Mouse (Mus musculus): Measurements from ENCODE around the gene Faf1. TPM values are rescaled to one million over a fixed set of nuclear protein-coding genes. Genes with fewer than 3 reads are reported as not detected.

Gene Faf1
- polyA plus RNA-seq, 1 experiment from 2014 or later = 14.5 TPM

DNA sequence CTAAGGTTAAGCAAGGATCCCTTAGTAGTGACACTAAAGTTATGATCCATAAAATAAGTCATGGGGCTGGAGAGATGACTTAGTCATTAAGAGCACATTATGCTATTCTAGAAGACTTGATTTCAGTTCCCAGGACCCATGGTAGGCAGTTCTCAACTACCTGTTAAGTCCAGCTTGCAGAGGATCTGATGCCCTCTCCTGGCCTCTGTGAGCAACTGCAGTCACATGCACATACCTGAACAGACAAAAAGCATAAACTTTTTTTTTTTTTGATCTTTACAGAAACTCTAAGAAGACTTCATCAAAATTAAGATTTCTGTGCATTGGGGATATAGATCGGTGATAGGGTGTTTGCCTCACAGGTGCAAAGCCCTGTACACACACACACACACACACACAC, 254.1 kb downstream of the Faf1 start:
- H3K9ac ChIP-seq = no peak overlapping the region
- no peaks in the 10 kb centered on the region for H3K9me3 ChIP-seq (replicated peaks)
- H3K4me3 ChIP-seq (replicated peaks) = no peak overlapping the region
- H3K27me3 ChIP-seq = no peaks in the 10 kb centered on the region
- H3K4me1 ChIP-seq (replicated peaks) = no peaks in the 10 kb centered on the region
- no peak overlapping the region for H3K4me2 ChIP-seq
- ATAC-seq (ENCODE audit: insufficient read depth) = no peak
- H3K27ac ChIP-seq (replicated peaks) = no peak overlapping the region
- WGBS (ENCODE audit: insufficient replicate concordance) = 100% methylated on average over 1 of the region's 1 CpGs
- H3K36me3 ChIP-seq (replicated peaks) = no peaks in the 10 kb centered on the region

DNA sequence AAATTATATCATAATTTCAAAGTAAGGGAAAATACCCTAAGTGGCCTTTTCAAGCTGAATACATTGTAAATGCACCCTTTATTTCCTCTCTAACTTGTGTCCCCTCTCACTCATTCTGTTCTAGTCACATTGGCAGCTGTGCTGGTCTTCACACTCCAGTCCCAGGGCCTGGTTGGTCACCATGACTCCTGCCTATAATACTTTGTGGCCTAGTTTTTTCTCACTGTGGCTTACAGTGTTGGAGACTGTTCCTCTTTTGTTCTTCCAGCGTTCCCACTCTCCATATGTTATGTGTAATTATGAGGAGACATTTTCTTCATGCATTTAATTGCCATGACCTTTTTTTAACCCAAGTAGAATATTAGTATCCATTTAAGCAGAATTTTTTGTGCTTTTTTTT, 254.5 kb downstream of the Faf1 start:
- Histone ChIP-seq H3K9ac (no peak overlapping the region), H3K36me3 (replicated peaks) (0 out of 2 replicates have a peak, but pooled peaks cover 3% of the 10 kb centered on the region), H3K9me3 (replicated peaks) (no peaks in the 10 kb centered on the region), H3K4me2 (no peak overlapping the region), H3K27ac (replicated peaks) (no peak overlapping the region), H3K4me3 (replicated peaks) (no peak overlapping the region), H3K27me3 (no peaks in the 10 kb centered on the region), H3K4me1 (replicated peaks) (no peaks in the 10 kb centered on the region)
- 80% methylated on average over 1 of the region's 1 CpGs for WGBS (ENCODE audit: insufficient replicate concordance)
- ATAC-seq (ENCODE audit: insufficient read depth) = no peak

DNA sequence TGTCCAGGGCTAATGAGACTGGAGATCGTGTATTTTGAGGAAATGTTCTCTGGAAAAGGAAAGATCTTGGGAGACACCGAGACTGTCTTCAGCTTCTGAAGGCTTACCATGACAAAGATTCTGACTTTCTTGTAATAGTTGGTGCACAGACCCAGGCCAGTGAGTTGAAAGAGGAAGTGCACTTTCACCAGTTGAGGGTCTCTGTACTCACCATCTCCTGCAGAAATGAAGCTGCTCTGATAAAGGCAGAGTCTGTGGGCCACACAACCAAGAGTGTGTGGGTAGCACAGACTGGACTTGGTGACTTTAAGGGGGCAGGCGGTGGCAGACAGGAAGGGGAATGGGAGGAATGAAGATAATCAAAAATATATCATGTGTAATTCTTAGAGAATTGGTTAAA, 260.2 kb downstream of the Faf1 start:
- 57% methylated on average over 3 of the region's 3 CpGs for WGBS (ENCODE audit: insufficient replicate concordance)
- H3K27ac ChIP-seq (replicated peaks) = no peak overlapping the region
- no peak overlapping the region for H3K4me3 ChIP-seq (replicated peaks)
- H3K27me3 ChIP-seq = no peaks in the 10 kb centered on the region
- H3K4me2 ChIP-seq = no peak overlapping the region
- no peaks in the 10 kb centered on the region for H3K4me1 ChIP-seq (replicated peaks)
- H3K9ac ChIP-seq = no peak overlapping the region
- 0 out of 2 replicates have a peak, but pooled peaks cover 6% of the 10 kb centered on the region for H3K36me3 ChIP-seq (replicated peaks)
- no peak for ATAC-seq (ENCODE audit: insufficient read depth)
- H3K9me3 ChIP-seq (replicated peaks) = no peaks in the 10 kb centered on the region

DNA sequence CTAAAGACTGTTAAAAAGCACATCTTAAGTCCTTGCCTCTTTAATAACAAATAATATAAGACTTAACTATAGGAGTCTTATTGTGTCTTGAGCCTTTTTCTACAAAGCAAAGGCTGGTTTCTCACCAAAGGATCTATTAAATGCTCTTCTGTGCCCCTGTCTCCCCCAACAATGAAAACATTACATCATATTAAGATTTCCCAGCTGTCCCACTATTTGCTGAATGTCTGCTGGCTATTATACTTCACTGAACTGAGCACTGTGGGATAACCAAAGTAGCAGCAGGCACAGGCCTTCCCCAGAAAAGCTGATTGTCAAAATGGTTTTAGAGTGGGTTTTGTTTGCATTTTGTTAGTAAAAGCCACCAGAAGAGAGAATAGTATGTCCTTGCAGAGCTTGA, 262.9 kb downstream of the Faf1 start:
- no peak for ATAC-seq (ENCODE audit: insufficient read depth)
- no peak overlapping the region for H3K4me3 ChIP-seq (replicated peaks)
- H3K27me3 ChIP-seq = no peaks in the 10 kb centered on the region

GRCm38 (mm10) chr4:109945554-109945953, 269.2 kb downstream of the Faf1 start:
- Histone ChIP-seq H3K36me3 (replicated peaks) (0 out of 2 replicates have a peak, but pooled peaks cover 3% of the 10 kb centered on the region), H3K4me1 (replicated peaks) (no peaks in the 10 kb centered on the region; the same call in 1 of the 2 replicates), H3K27me3 (no peaks in the 10 kb centered on the region), H3K4me3 (replicated peaks) (no peak overlapping the region), H3K9ac (no peak overlapping the region), H3K4me2 (no peak overlapping the region), H3K27ac (replicated peaks) (no peak overlapping the region), H3K9me3 (replicated peaks) (no peaks in the 10 kb centered on the region)
- ATAC-seq (ENCODE audit: insufficient read depth) = no peak
- 83% methylated on average over 1 of the region's 1 CpGs for WGBS (ENCODE audit: insufficient replicate concordance)

More for the DNA sequence above, 262.9 kb downstream of the Faf1 start:
- no peaks in the 10 kb centered on the region for H3K4me1 ChIP-seq (replicated peaks)
- no peak overlapping the region for H3K27ac ChIP-seq (replicated peaks)
- H3K4me2 ChIP-seq = no peak overlapping the region
- no peaks in the 10 kb centered on the region for H3K9me3 ChIP-seq (replicated peaks)
- 0 out of 2 replicates have a peak, but pooled peaks cover 6% of the 10 kb centered on the region for H3K36me3 ChIP-seq (replicated peaks)
- H3K9ac ChIP-seq = no peak overlapping the region

- Histone ChIP-seq H3K4me2 (no peak overlapping the region), H3K4me1 (replicated peaks) (no peaks in the 10 kb centered on the region; the same call in 1 of the 2 replicates), H3K9me3 (replicated peaks) (no peaks in the 10 kb centered on the region), H3K27me3 (no peaks in the 10 kb centered on the region), H3K27ac (replicated peaks) (no peak overlapping the region), H3K9ac (no peak overlapping the region), H3K36me3 (replicated peaks) (no peaks in the 10 kb centered on the region), H3K4me3 (replicated peaks) (no peak overlapping the region)
- ATAC-seq (ENCODE audit: insufficient read depth) = no peak
- WGBS (ENCODE audit: insufficient replicate concordance) = 83% methylated on average over 3 of the region's 3 CpGs
Observed at GRCm38 (mm10) chr4:109949307-109949706, 272.9 kb downstream of the Faf1 start.

- 69% methylated on average over 1 of the region's 1 CpGs for WGBS (ENCODE audit: insufficient replicate concordance)
Observed at GRCm38 (mm10) chr4:109953509-109953908, 277.1 kb downstream of the Faf1 start.

GRCm38 (mm10) chr4:109960201-109960935, 284.0 kb downstream of the Faf1 start:
- no peak for ATAC-seq (ENCODE audit: insufficient read depth)
- no peak overlapping the region for H3K4me3 ChIP-seq (replicated peaks)
- no peak overlapping the region for H3K9ac ChIP-seq

More at GRCm38 (mm10) chr4:109953509-109953908, 277.1 kb downstream of the Faf1 start:
- Histone ChIP-seq H3K36me3 (replicated peaks) (no peaks in the 10 kb centered on the region), H3K9me3 (replicated peaks) (no peaks in the 10 kb centered on the region), H3K4me1 (replicated peaks) (no peaks in the 10 kb centered on the region; the same call in 1 of the 2 replicates), H3K9ac (no peak overlapping the region), H3K27ac (replicated peaks) (no peak overlapping the region), H3K27me3 (no peaks in the 10 kb centered on the region), H3K4me3 (replicated peaks) (no peak overlapping the region), H3K4me2 (no peak overlapping the region)
- no peak for ATAC-seq (ENCODE audit: insufficient read depth)

GRCm38 (mm10) chr4:109963570-109964279, 287.3 kb downstream of the Faf1 start:
- WGBS (ENCODE audit: insufficient replicate concordance) = 54% methylated on average over 5 of the region's 5 CpGs
- no peak for ATAC-seq (ENCODE audit: insufficient read depth)
- Histone ChIP-seq H3K27ac (replicated peaks) (no peak overlapping the region), H3K9me3 (replicated peaks) (no peaks in the 10 kb centered on the region), H3K36me3 (replicated peaks) (peaks cover 13% of the 10 kb centered on the region), H3K4me2 (no peak overlapping the region), H3K9ac (no peak overlapping the region), H3K27me3 (no peaks in the 10 kb centered on the region), H3K4me3 (replicated peaks) (no peak overlapping the region), H3K4me1 (replicated peaks) (no peaks in the 10 kb centered on the region)

More at GRCm38 (mm10) chr4:109960201-109960935, 284.0 kb downstream of the Faf1 start:
- H3K27me3 ChIP-seq = no peaks in the 10 kb centered on the region
- peaks cover 13% of the 10 kb centered on the region for H3K36me3 ChIP-seq (replicated peaks)
- WGBS (ENCODE audit: insufficient replicate concordance) = 63% methylated on average over 5 of the region's 5 CpGs
- H3K27ac ChIP-seq (replicated peaks) = no peak overlapping the region
- H3K4me1 ChIP-seq (replicated peaks) = no peaks in the 10 kb centered on the region
- no peaks in the 10 kb centered on the region for H3K9me3 ChIP-seq (replicated peaks)
- H3K4me2 ChIP-seq = no peak overlapping the region

- no peaks in the 10 kb centered on the region for H3K9me3 ChIP-seq (replicated peaks)
- H3K4me3 ChIP-seq (replicated peaks) = no peak overlapping the region
- no peak for ATAC-seq (ENCODE audit: insufficient read depth)
- 71% methylated on average over 5 of the region's 5 CpGs for WGBS (ENCODE audit: insufficient replicate concordance)
- no peaks in the 10 kb centered on the region for H3K36me3 ChIP-seq (replicated peaks)
- H3K4me1 ChIP-seq (replicated peaks) = no peaks in the 10 kb centered on the region
- H3K27ac ChIP-seq (replicated peaks) = no peak overlapping the region
- no peak overlapping the region for H3K9ac ChIP-seq
- no peak overlapping the region for H3K4me2 ChIP-seq
- peaks cover 51% of the 10 kb centered on the region for H3K27me3 ChIP-seq
Observed at GRCm38 (mm10) chr4:109969561-109969960, 293.2 kb downstream of the Faf1 start.

- Histone ChIP-seq H3K9me3 (replicated peaks) (no peaks in the 10 kb centered on the region), H3K4me2 (no peak overlapping the region), H3K27ac (replicated peaks) (no peak overlapping the region), H3K4me1 (replicated peaks) (peaks cover 9% of the 10 kb centered on the region; the same call in 1 of the 2 replicates), H3K27me3 (peaks cover 95% of the 10 kb centered on the region), H3K4me3 (replicated peaks) (no peak overlapping the region), H3K36me3 (replicated peaks) (no peaks in the 10 kb centered on the region), H3K9ac (no peak overlapping the region)
- ATAC-seq (ENCODE audit: insufficient read depth) = no peak
- WGBS (ENCODE audit: insufficient replicate concordance) = 5% methylated on average over 20 of the region's 20 CpGs
Observed at GRCm38 (mm10) chr4:109973991-109974654, 297.7 kb downstream of the Faf1 start.
